Mouse (Mus musculus): ENCODE results near the gene Rgs19. TPM values are rescaled to one million over a fixed set of nuclear protein-coding genes. Genes with fewer than 3 reads are reported as not detected.

Gene Rgs19
- polyA plus RNA-seq, 1 experiment from 2014 or later, result 44.2 TPM

GRCm38 (mm10) chr2:181653065-181653464, 40.7 kb downstream of the Rgs19 start:
- H3K36me3 ChIP-seq, result peaks cover 92% of the 10 kb centered on the region
- no peak overlapping the region for H3K27ac ChIP-seq (replicated peaks)
- ATAC-seq (ENCODE audit: extremely low read depth, insufficient number of reproducible peaks, low FRiP score, low TSS enrichment), result no peak
- H3K4me3 ChIP-seq, result no peak overlapping the region
- peaks cover 19% of the 10 kb centered on the region for H3K4me1 ChIP-seq
- H3K9me3 ChIP-seq, result no peaks in the 10 kb centered on the region
- no peak overlapping the region for H3K4me2 ChIP-seq
- no peak overlapping the region for H3K9ac ChIP-seq
- no peaks in the 10 kb centered on the region for H3K27me3 ChIP-seq (replicated peaks)

- 91% methylated on average over 10 of the region's 10 CpGs for WGBS
- Histone ChIP-seq H3K27me3 (replicated peaks) (no peaks in the 10 kb centered on the region), H3K4me2 (no peak overlapping the region), H3K9me3 (no peaks in the 10 kb centered on the region), H3K4me3 (no peak overlapping the region), H3K9ac (no peak overlapping the region), H3K4me1 (peaks cover 8% of the 10 kb centered on the region), H3K27ac (replicated peaks) (no peak overlapping the region), H3K36me3 (peaks cover 98% of the 10 kb centered on the region)
- ATAC-seq (ENCODE audit: extremely low read depth, insufficient number of reproducible peaks, low FRiP score, low TSS enrichment), result no peak
Observed at GRCm38 (mm10) chr2:181648926-181649325, 44.9 kb downstream of the Rgs19 start.

GRCm38 (mm10) chr2:181646626-181647472, 46.9 kb downstream of the Rgs19 start:
- 89% methylated on average over 6 of the region's 6 CpGs for WGBS
- Histone ChIP-seq H3K27ac (replicated peaks) (no peak overlapping the region), H3K36me3 (peaks cover 98% of the 10 kb centered on the region), H3K27me3 (replicated peaks) (no peaks in the 10 kb centered on the region), H3K4me2 (no peak overlapping the region), H3K9ac (no peak overlapping the region), H3K4me1 (no peaks in the 10 kb centered on the region), H3K4me3 (no peak overlapping the region), H3K9me3 (no peaks in the 10 kb centered on the region)
- no peak for ATAC-seq (ENCODE audit: extremely low read depth, insufficient number of reproducible peaks, low FRiP score, low TSS enrichment)

GRCm38 (mm10) chr2:181645666-181646065, 48.1 kb downstream of the Rgs19 start:
- no peak overlapping the region for H3K4me2 ChIP-seq
- H3K27me3 ChIP-seq (replicated peaks), result no peaks in the 10 kb centered on the region
- no peaks in the 10 kb centered on the region for H3K4me1 ChIP-seq
- H3K27ac ChIP-seq (replicated peaks), result no peak overlapping the region
- no peak overlapping the region for H3K4me3 ChIP-seq
- H3K36me3 ChIP-seq, result peaks cover 98% of the 10 kb centered on the region
- H3K9me3 ChIP-seq, result no peaks in the 10 kb centered on the region
- 87% methylated on average over 3 of the region's 3 CpGs for WGBS
- ATAC-seq (ENCODE audit: extremely low read depth, insufficient number of reproducible peaks, low FRiP score, low TSS enrichment), result no peak
- H3K9ac ChIP-seq, result no peak overlapping the region

- H3K36me3 ChIP-seq, result peaks cover 98% of the 10 kb centered on the region
- 92% methylated on average over 2 of the region's 2 CpGs for WGBS
Observed at GRCm38 (mm10) chr2:181644361-181644760, 49.4 kb downstream of the Rgs19 start.

More at GRCm38 (mm10) chr2:181644361-181644760, 49.4 kb downstream of the Rgs19 start:
- H3K4me2 ChIP-seq, result no peak overlapping the region
- no peaks in the 10 kb centered on the region for H3K27me3 ChIP-seq (replicated peaks)
- ATAC-seq (ENCODE audit: extremely low read depth, insufficient number of reproducible peaks, low FRiP score, low TSS enrichment), result no peak
- no peak overlapping the region for H3K27ac ChIP-seq (replicated peaks)
- H3K9me3 ChIP-seq, result no peaks in the 10 kb centered on the region
- H3K4me3 ChIP-seq, result no peak overlapping the region
- no peaks in the 10 kb centered on the region for H3K4me1 ChIP-seq
- H3K9ac ChIP-seq, result no peak overlapping the region

Other genes with a start within 250 kb of the Rgs19 start
- 10.6 TPM in 2 replicates for gene Zbtb46, start 234.6 kb downstream of the Rgs19 start, polyA plus RNA-seq (2015; fragmentation: Nextera tagmentation; extraction: Ambion mirVana)
- 0.11 and 0.27 TPM in 2 replicates for gene Abhd16b, start 200.8 kb downstream of the Rgs19 start, polyA plus RNA-seq (2015; fragmentation: Nextera tagmentation; extraction: Ambion mirVana)
- gene Tpd52l2, start 196.8 kb downstream of the Rgs19 start, polyA plus RNA-seq (2015; fragmentation: Nextera tagmentation; extraction: Ambion mirVana), result 109 and 118 TPM in 2 replicates
- gene Dnajc5, start 173.5 kb downstream of the Rgs19 start, polyA plus RNA-seq (2015; fragmentation: Nextera tagmentation; extraction: Ambion mirVana), result 77.4 and 79.8 TPM in 2 replicates
- gene Uckl1, start 109.1 kb downstream of the Rgs19 start, polyA plus RNA-seq (2015; fragmentation: Nextera tagmentation; extraction: Ambion mirVana), result 63.8 and 64.0 TPM in 2 replicates
- gene Prpf6, start 102.1 kb downstream of the Rgs19 start, polyA plus RNA-seq (2015; fragmentation: Nextera tagmentation; extraction: Ambion mirVana), result 40.1 and 44.4 TPM in 2 replicates
- 25.3 and 28.5 TPM in 2 replicates for gene Zfp512b, start 101.2 kb downstream of the Rgs19 start, polyA plus RNA-seq (2015; fragmentation: Nextera tagmentation; extraction: Ambion mirVana)
- 12.8 and 13.1 TPM in 2 replicates for gene Samd10, start 94.8 kb downstream of the Rgs19 start, polyA plus RNA-seq (2015; fragmentation: Nextera tagmentation; extraction: Ambion mirVana)
- gene Gm29797, start 36.9 kb downstream of the Rgs19 start, polyA plus RNA-seq (2015; fragmentation: Nextera tagmentation; extraction: Ambion mirVana), result 0.27 TPM in 1 of 2 replicates, not detected in the other
- 34.7 and 36.1 TPM in 2 replicates for gene Sox18, start 22.3 kb downstream of the Rgs19 start, polyA plus RNA-seq (2015; fragmentation: Nextera tagmentation; extraction: Ambion mirVana)
- 15.2 and 17.1 TPM in 2 replicates for gene Tcea2, start 13.7 kb downstream of the Rgs19 start, polyA plus RNA-seq (2015; fragmentation: Nextera tagmentation; extraction: Ambion mirVana)
- not detected in 2 replicates for gene Lkaaear1, start 4.5 kb upstream of the Rgs19 start, polyA plus RNA-seq (2015; fragmentation: Nextera tagmentation; extraction: Ambion mirVana)
- 4.9 and 5.0 TPM in 2 replicates for gene Oprl1, start 21.0 kb upstream of the Rgs19 start, polyA plus RNA-seq (2015; fragmentation: Nextera tagmentation; extraction: Ambion mirVana)
- 0.08 and 0.17 TPM in 2 replicates for gene Myt1, start 69.4 kb upstream of the Rgs19 start, polyA plus RNA-seq (2015; fragmentation: Nextera tagmentation; extraction: Ambion mirVana)
- 23.5 and 23.6 TPM in 2 replicates for gene Pcmtd2, start 143.9 kb upstream of the Rgs19 start, polyA plus RNA-seq (2015; fragmentation: Nextera tagmentation; extraction: Ambion mirVana)
- gene Polr3k, start 170.4 kb upstream of the Rgs19 start, polyA plus RNA-seq (2015; fragmentation: Nextera tagmentation; extraction: Ambion mirVana), result 45.2 and 51.8 TPM in 2 replicates